Mouse (Mus musculus): ENCODE data around the gene Ccdc83. TPM values are rescaled to one million over a fixed set of nuclear protein-coding genes. Genes with fewer than 3 reads are reported as not detected.
A peak's percentile ranks its signal among the peaks of the same experiment; 100 is the strongest.

Ccdc83 gene
- total and polyA plus RNA-seq, 2 experiments, result not detected

GRCm38 (mm10) chr7:90282786-90283185 lies 17.2 kb upstream of the Ccdc83 start:
- no peak overlapping the region for H3K9ac ChIP-seq (ENCODE audit: low read depth, low read length)
- no peaks in the 10 kb centered on the region for H3K36me3 ChIP-seq (ENCODE audit: control insufficient read depth, insufficient read depth, low read length)
- TF ChIP-seq CTCF (IDR thresholded peaks at IDR 0.05; ENCODE audit: low read depth, low read length) (no peak), POLR2A (IDR thresholded peaks at IDR 0.05; ENCODE audit: extremely low read depth, insufficient read depth, low read length) (no peak)
- H3K27ac ChIP-seq (replicated peaks; ENCODE audit: insufficient read depth, low read depth, low read length), result no peak overlapping the region
- no peak overlapping the region for H3K4me3 ChIP-seq (ENCODE audit: insufficient read depth, low read depth, low read length)
- DNase-seq (ENCODE audit: extremely low read depth, low read depth, low spot score), result no peak
- 94% methylated on average over 1 of the region's 1 CpGs for WGBS
- peaks cover 3% of the 10 kb centered on the region for H3K4me1 ChIP-seq (ENCODE audit: control insufficient read depth, insufficient read depth, low read length)
- 0 out of 2 replicates have a peak, but pooled peaks cover 2% of the 10 kb centered on the region for H3K27me3 ChIP-seq (ENCODE audit: control insufficient read depth, insufficient read depth, low read length)
- H3K79me2 ChIP-seq (ENCODE audit: control insufficient read depth, insufficient read depth, low read length), result no peaks in the 10 kb centered on the region

GRCm38 (mm10) chr7:90281759-90282546 lies 16.4 kb upstream of the Ccdc83 start:
- TF ChIP-seq CTCF (IDR thresholded peaks at IDR 0.05; ENCODE audit: low read depth, low read length) (no peak), POLR2A (IDR thresholded peaks at IDR 0.05; ENCODE audit: extremely low read depth, insufficient read depth, low read length) (no peak)
- 78% methylated on average over 11 of the region's 11 CpGs for WGBS
- Histone ChIP-seq H3K27me3 (ENCODE audit: control insufficient read depth, insufficient read depth, low read length) (0 out of 2 replicates have a peak, but pooled peaks cover 2% of the 10 kb centered on the region), H3K36me3 (ENCODE audit: control insufficient read depth, insufficient read depth, low read length) (no peaks in the 10 kb centered on the region), H3K27ac (replicated peaks; ENCODE audit: insufficient read depth, low read depth, low read length) (no peak overlapping the region), H3K4me1 (ENCODE audit: control insufficient read depth, insufficient read depth, low read length) (peaks cover 3% of the 10 kb centered on the region), H3K9ac (ENCODE audit: low read depth, low read length) (no peak overlapping the region), H3K79me2 (ENCODE audit: control insufficient read depth, insufficient read depth, low read length) (no peaks in the 10 kb centered on the region), H3K4me3 (ENCODE audit: insufficient read depth, low read depth, low read length) (no peak overlapping the region)
- DNase-seq (ENCODE audit: extremely low read depth, low read depth, low spot score), result no peak

GRCm38 (mm10) chr7:90280878-90281277 lies 15.3 kb upstream of the Ccdc83 start:
- no peaks in the 10 kb centered on the region for H3K79me2 ChIP-seq (ENCODE audit: control insufficient read depth, insufficient read depth, low read length)
- no peak for DNase-seq (ENCODE audit: extremely low read depth, low read depth, low spot score)
- no peak overlapping the region for H3K9ac ChIP-seq (ENCODE audit: low read depth, low read length)
- H3K4me1 ChIP-seq (ENCODE audit: control insufficient read depth, insufficient read depth, low read length), result peaks cover 3% of the 10 kb centered on the region
- no peaks in the 10 kb centered on the region for H3K36me3 ChIP-seq (ENCODE audit: control insufficient read depth, insufficient read depth, low read length)
- no peak overlapping the region for H3K27ac ChIP-seq (replicated peaks; ENCODE audit: insufficient read depth, low read depth, low read length)
- 69% methylated on average over 8 of the region's 8 CpGs for WGBS
- 0 out of 2 replicates have a peak, but pooled peaks cover 2% of the 10 kb centered on the region for H3K27me3 ChIP-seq (ENCODE audit: control insufficient read depth, insufficient read depth, low read length)
- TF ChIP-seq POLR2A (IDR thresholded peaks at IDR 0.05; ENCODE audit: extremely low read depth, insufficient read depth, low read length), result no peak
- no peak for TF ChIP-seq CTCF (IDR thresholded peaks at IDR 0.05; ENCODE audit: low read depth, low read length)
- no peak overlapping the region for H3K4me3 ChIP-seq (ENCODE audit: insufficient read depth, low read depth, low read length)

DNA sequence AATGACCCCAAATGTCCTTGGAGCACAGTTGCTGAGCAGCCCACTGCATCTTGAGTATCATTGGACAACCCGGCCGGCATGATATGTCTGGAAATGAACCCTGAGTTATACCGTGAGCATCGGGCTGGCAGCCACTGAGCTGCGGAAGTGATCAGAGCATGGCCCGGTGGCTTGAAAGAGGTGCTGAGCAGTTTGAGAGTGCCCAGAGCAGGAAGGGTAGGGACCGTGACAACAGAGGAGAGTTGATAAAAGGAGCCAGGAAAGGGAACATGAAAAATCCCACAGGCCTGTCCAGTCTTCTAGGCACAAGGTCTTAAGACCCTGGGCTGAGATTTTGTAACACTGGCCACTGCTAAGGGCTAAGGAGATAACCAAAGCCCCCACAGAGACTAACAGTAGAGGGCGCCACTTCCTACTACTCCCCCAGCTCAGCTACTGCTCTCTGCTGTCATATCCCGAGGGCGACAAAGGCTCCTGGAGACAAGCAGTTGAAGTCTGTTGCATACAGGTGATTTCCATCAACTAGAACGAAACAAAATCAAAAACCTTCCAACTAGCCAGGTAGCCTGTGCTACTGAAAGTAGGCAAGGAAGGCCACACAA lies 14.8 kb upstream of the Ccdc83 start:
- WGBS, result 67% methylated on average over 11 of the region's 11 CpGs
- Histone ChIP-seq H3K79me2 (ENCODE audit: control insufficient read depth, insufficient read depth, low read length) (no peaks in the 10 kb centered on the region), H3K9ac (ENCODE audit: low read depth, low read length) (no peak overlapping the region), H3K27me3 (ENCODE audit: control insufficient read depth, insufficient read depth, low read length) (0 out of 2 replicates have a peak, but pooled peaks cover 2% of the 10 kb centered on the region), H3K36me3 (ENCODE audit: control insufficient read depth, insufficient read depth, low read length) (no peaks in the 10 kb centered on the region), H3K4me1 (ENCODE audit: control insufficient read depth, insufficient read depth, low read length) (peaks cover 3% of the 10 kb centered on the region), H3K4me3 (ENCODE audit: insufficient read depth, low read depth, low read length) (no peak overlapping the region), H3K27ac (replicated peaks; ENCODE audit: insufficient read depth, low read depth, low read length) (no peak overlapping the region)
- DNase-seq (ENCODE audit: extremely low read depth, low read depth, low spot score), result peak; percentile 9
- TF ChIP-seq POLR2A (IDR thresholded peaks at IDR 0.05; ENCODE audit: extremely low read depth, insufficient read depth, low read length), result no peak
- TF ChIP-seq CTCF (IDR thresholded peaks at IDR 0.05; ENCODE audit: low read depth, low read length), result peak; percentile 50

DNA sequence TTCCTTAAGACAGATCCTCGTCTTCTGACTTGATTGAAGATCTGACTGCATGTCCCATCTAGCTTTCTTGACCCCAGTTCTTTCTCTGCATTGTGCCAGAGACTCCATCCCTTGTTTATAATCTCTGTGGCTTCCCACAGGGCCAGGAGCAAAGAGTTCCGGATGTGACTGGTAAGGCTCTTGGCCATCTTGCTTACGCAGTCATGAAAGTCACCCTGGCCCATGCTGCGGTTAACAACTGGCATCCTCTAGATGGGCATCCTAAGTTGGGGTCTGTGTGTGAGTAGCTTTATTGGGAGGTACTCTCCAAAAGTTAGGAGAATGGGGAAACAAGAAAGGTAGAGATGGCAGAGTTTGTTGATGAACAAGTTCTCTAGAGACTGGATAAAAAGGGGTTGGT lies 13.6 kb upstream of the Ccdc83 start:
- Histone ChIP-seq H3K36me3 (ENCODE audit: control insufficient read depth, insufficient read depth, low read length) (no peaks in the 10 kb centered on the region), H3K9ac (ENCODE audit: low read depth, low read length) (no peak overlapping the region), H3K79me2 (ENCODE audit: control insufficient read depth, insufficient read depth, low read length) (no peaks in the 10 kb centered on the region), H3K4me1 (ENCODE audit: control insufficient read depth, insufficient read depth, low read length) (no peaks in the 10 kb centered on the region), H3K27ac (replicated peaks; ENCODE audit: insufficient read depth, low read depth, low read length) (no peak overlapping the region), H3K27me3 (ENCODE audit: control insufficient read depth, insufficient read depth, low read length) (0 out of 2 replicates have a peak, but pooled peaks cover 2% of the 10 kb centered on the region), H3K4me3 (ENCODE audit: insufficient read depth, low read depth, low read length) (no peak overlapping the region)
- DNase-seq (ENCODE audit: extremely low read depth, low read depth, low spot score), result no peak
- TF ChIP-seq CTCF (IDR thresholded peaks at IDR 0.05; ENCODE audit: low read depth, low read length), result no peak
- no peak for TF ChIP-seq POLR2A (IDR thresholded peaks at IDR 0.05; ENCODE audit: extremely low read depth, insufficient read depth, low read length)
- WGBS, result 92% methylated on average over 4 of the region's 4 CpGs

DNA sequence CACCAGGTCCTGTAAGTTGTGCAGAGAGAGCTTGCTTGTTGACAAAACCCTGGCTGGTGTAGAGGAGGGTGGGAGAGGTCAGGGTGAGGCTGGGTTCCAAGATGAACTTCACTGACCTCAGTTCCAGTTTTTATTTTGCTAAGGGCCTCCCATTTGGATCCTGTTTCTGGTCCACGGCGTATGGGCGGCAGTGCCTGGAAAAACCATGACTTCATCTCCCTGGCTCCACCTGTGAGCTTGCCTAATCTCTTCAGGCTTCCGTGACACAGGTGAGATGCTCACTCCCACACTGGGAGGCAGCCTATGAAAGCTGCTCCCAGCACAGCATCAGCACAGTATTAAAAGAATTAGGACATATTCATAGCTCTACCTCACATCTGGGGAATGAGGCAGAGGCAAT lies 12.2 kb upstream of the Ccdc83 start:
- Histone ChIP-seq H3K27ac (replicated peaks; ENCODE audit: insufficient read depth, low read depth, low read length) (no peak overlapping the region), H3K27me3 (ENCODE audit: control insufficient read depth, insufficient read depth, low read length) (no peaks in the 10 kb centered on the region), H3K79me2 (ENCODE audit: control insufficient read depth, insufficient read depth, low read length) (no peaks in the 10 kb centered on the region), H3K36me3 (ENCODE audit: control insufficient read depth, insufficient read depth, low read length) (no peaks in the 10 kb centered on the region), H3K4me3 (ENCODE audit: insufficient read depth, low read depth, low read length) (no peak overlapping the region), H3K4me1 (ENCODE audit: control insufficient read depth, insufficient read depth, low read length) (no peaks in the 10 kb centered on the region), H3K9ac (ENCODE audit: low read depth, low read length) (no peak overlapping the region)
- DNase-seq (ENCODE audit: extremely low read depth, low read depth, low spot score), result no peak
- TF ChIP-seq CTCF (IDR thresholded peaks at IDR 0.05; ENCODE audit: low read depth, low read length) (no peak), POLR2A (IDR thresholded peaks at IDR 0.05; ENCODE audit: extremely low read depth, insufficient read depth, low read length) (no peak)
- WGBS, result 18% methylated on average over 4 of the region's 4 CpGs

Data from liver, adult 2 months (tissue).